Mouse (Mus musculus): ENCODE measurements at regions not wholly inside any gene's neighbourhood (a gene's known extent, or its start where the extent isn't known, plus 50 kb on each side); places are given as distances from the start of the nearest gene placed in this dataset.

GRCm38 (mm10) chr1:127152840-127153239 is 52.0 kb upstream of the Mgat5 start:
- Histone ChIP-seq H3K36me3 (no peaks in the 10 kb centered on the region), H3K27ac (no peak overlapping the region), H3K9me3 (replicated peaks) (no peaks in the 10 kb centered on the region), H3K27me3 (no peaks in the 10 kb centered on the region), H3K9ac (no peak overlapping the region), H3K4me1 (no peaks in the 10 kb centered on the region), H3K4me2 (no peak overlapping the region), H3K4me3 (replicated peaks) (no peak overlapping the region)
- WGBS: 86% methylated on average over 6 of the region's 6 CpGs
- ATAC-seq (replicated peaks; ENCODE audit: low FRiP score): no peak

- H3K9me3 ChIP-seq (replicated peaks): no peaks in the 10 kb centered on the region
- H3K4me3 ChIP-seq (replicated peaks): no peak overlapping the region
- 60% methylated on average over 4 of the region's 4 CpGs for WGBS
- no peak overlapping the region for H3K4me2 ChIP-seq
- no peaks in the 10 kb centered on the region for H3K36me3 ChIP-seq
- ATAC-seq (replicated peaks; ENCODE audit: low FRiP score): no peak
- H3K4me1 ChIP-seq: no peaks in the 10 kb centered on the region
- H3K27ac ChIP-seq: no peak overlapping the region
- no peak overlapping the region for H3K9ac ChIP-seq
- no peaks in the 10 kb centered on the region for H3K27me3 ChIP-seq
Measured at GRCm38 (mm10) chr1:127135521-127135920, 69.3 kb upstream of the Mgat5 start.

- Histone ChIP-seq H3K9ac (no peak overlapping the region), H3K4me2 (no peak overlapping the region), H3K9me3 (replicated peaks) (no peaks in the 10 kb centered on the region), H3K4me1 (no peaks in the 10 kb centered on the region), H3K36me3 (no peaks in the 10 kb centered on the region), H3K27me3 (no peaks in the 10 kb centered on the region), H3K4me3 (replicated peaks) (no peak overlapping the region), H3K27ac (no peak overlapping the region)
- 64% methylated on average over 5 of the region's 5 CpGs for WGBS
- no peak for ATAC-seq (replicated peaks; ENCODE audit: low FRiP score)
Measured at GRCm38 (mm10) chr1:127131871-127132270, 72.9 kb upstream of the Mgat5 start.

GRCm38 (mm10) chr1:127124862-127125261 is 80.0 kb upstream of the Mgat5 start:
- no peaks in the 10 kb centered on the region for H3K27me3 ChIP-seq
- no peaks in the 10 kb centered on the region for H3K4me1 ChIP-seq
- no peak overlapping the region for H3K27ac ChIP-seq
- H3K9ac ChIP-seq: no peak overlapping the region
- no peak overlapping the region for H3K4me2 ChIP-seq
- ATAC-seq (replicated peaks; ENCODE audit: low FRiP score): no peak
- WGBS: 91% methylated on average over 5 of the region's 5 CpGs
- H3K9me3 ChIP-seq (replicated peaks): no peaks in the 10 kb centered on the region
- no peaks in the 10 kb centered on the region for H3K36me3 ChIP-seq
- no peak overlapping the region for H3K4me3 ChIP-seq (replicated peaks)

- no peaks in the 10 kb centered on the region for H3K27me3 ChIP-seq
- H3K9me3 ChIP-seq (replicated peaks): 0 out of 2 replicates have a peak, but pooled peaks cover 5% of the 10 kb centered on the region
- H3K4me3 ChIP-seq (replicated peaks): no peak overlapping the region
- 71% methylated on average over 1 of the region's 1 CpGs for WGBS
- no peak overlapping the region for H3K9ac ChIP-seq
- H3K4me2 ChIP-seq: no peak overlapping the region
- no peak for ATAC-seq (replicated peaks; ENCODE audit: low FRiP score)
- no peaks in the 10 kb centered on the region for H3K4me1 ChIP-seq
- no peaks in the 10 kb centered on the region for H3K36me3 ChIP-seq
- H3K27ac ChIP-seq: no peak overlapping the region
Measured at GRCm38 (mm10) chr1:127118019-127118418, 86.8 kb upstream of the Mgat5 start.

GRCm38 (mm10) chr1:127107485-127107884 is 97.3 kb upstream of the Mgat5 start:
- Histone ChIP-seq H3K4me3 (replicated peaks) (no peak overlapping the region), H3K4me2 (no peak overlapping the region), H3K36me3 (no peaks in the 10 kb centered on the region), H3K9me3 (replicated peaks) (no peaks in the 10 kb centered on the region), H3K9ac (no peak overlapping the region), H3K4me1 (0 out of 2 replicates have a peak, but pooled peaks cover 3% of the 10 kb centered on the region), H3K27ac (no peak overlapping the region), H3K27me3 (no peaks in the 10 kb centered on the region)
- 72% methylated on average over 5 of the region's 5 CpGs for WGBS
- no peak for ATAC-seq (replicated peaks; ENCODE audit: low FRiP score)

- Histone ChIP-seq H3K9me3 (replicated peaks) (no peaks in the 10 kb centered on the region), H3K4me3 (replicated peaks) (no peak overlapping the region), H3K27ac (no peak overlapping the region), H3K27me3 (no peaks in the 10 kb centered on the region), H3K36me3 (no peaks in the 10 kb centered on the region), H3K4me2 (no peak overlapping the region), H3K9ac (no peak overlapping the region), H3K4me1 (0 out of 2 replicates have a peak, but pooled peaks cover 3% of the 10 kb centered on the region)
- no peak for ATAC-seq (replicated peaks; ENCODE audit: low FRiP score)
- WGBS: 70% methylated on average over 8 of the region's 8 CpGs
Measured at GRCm38 (mm10) chr1:127105861-127106260, 99.0 kb upstream of the Mgat5 start.

- Histone ChIP-seq H3K27ac (no peak overlapping the region), H3K27me3 (no peaks in the 10 kb centered on the region), H3K36me3 (no peaks in the 10 kb centered on the region), H3K9ac (no peak overlapping the region), H3K4me2 (no peak overlapping the region), H3K4me3 (replicated peaks) (no peak overlapping the region), H3K9me3 (replicated peaks) (no peaks in the 10 kb centered on the region), H3K4me1 (0 out of 2 replicates have a peak, but pooled peaks cover 3% of the 10 kb centered on the region)
- ATAC-seq (replicated peaks; ENCODE audit: low FRiP score): no peak
- WGBS: 37% methylated on average over 2 of the region's 2 CpGs
Measured at GRCm38 (mm10) chr1:127103664-127104063, 101.2 kb upstream of the Mgat5 start.

- Histone ChIP-seq H3K36me3 (no peaks in the 10 kb centered on the region), H3K9ac (no peak overlapping the region), H3K27ac (no peak overlapping the region), H3K9me3 (replicated peaks) (no peaks in the 10 kb centered on the region), H3K4me3 (replicated peaks) (no peak overlapping the region), H3K4me1 (no peaks in the 10 kb centered on the region), H3K27me3 (no peaks in the 10 kb centered on the region), H3K4me2 (no peak overlapping the region)
- no peak for ATAC-seq (replicated peaks; ENCODE audit: low FRiP score)
Measured at GRCm38 (mm10) chr1:127098871-127099420, 105.9 kb upstream of the Mgat5 start.

- Histone ChIP-seq H3K9ac (no peak overlapping the region), H3K27ac (no peak overlapping the region)
Measured at GRCm38 (mm10) chr1:127087616-127088015, 117.2 kb upstream of the Mgat5 start.

GRCm38 (mm10) chr1:127085988-127086387 is 118.8 kb upstream of the Mgat5 start:
- Histone ChIP-seq H3K9me3 (replicated peaks) (no peaks in the 10 kb centered on the region), H3K4me2 (no peak overlapping the region), H3K36me3 (no peaks in the 10 kb centered on the region), H3K9ac (no peak overlapping the region), H3K27ac (no peak overlapping the region), H3K27me3 (no peaks in the 10 kb centered on the region), H3K4me3 (replicated peaks) (no peak overlapping the region), H3K4me1 (no peaks in the 10 kb centered on the region)
- WGBS: 86% methylated on average over 4 of the region's 4 CpGs
- no peak for ATAC-seq (replicated peaks; ENCODE audit: low FRiP score)

More at GRCm38 (mm10) chr1:127087616-127088015, 117.2 kb upstream of the Mgat5 start:
- Histone ChIP-seq H3K36me3 (no peaks in the 10 kb centered on the region), H3K9me3 (replicated peaks) (no peaks in the 10 kb centered on the region), H3K4me1 (no peaks in the 10 kb centered on the region), H3K27me3 (no peaks in the 10 kb centered on the region), H3K4me2 (no peak overlapping the region), H3K4me3 (replicated peaks) (no peak overlapping the region)
- ATAC-seq (replicated peaks; ENCODE audit: low FRiP score): no peak

- Histone ChIP-seq H3K27ac (no peak overlapping the region), H3K4me1 (no peaks in the 10 kb centered on the region), H3K36me3 (no peaks in the 10 kb centered on the region), H3K9me3 (replicated peaks) (no peaks in the 10 kb centered on the region), H3K4me2 (no peak overlapping the region), H3K27me3 (no peaks in the 10 kb centered on the region), H3K9ac (no peak overlapping the region), H3K4me3 (replicated peaks) (no peak overlapping the region)
- ATAC-seq (replicated peaks; ENCODE audit: low FRiP score): no peak
- WGBS: 77% methylated on average over 3 of the region's 3 CpGs
Measured at GRCm38 (mm10) chr1:127083761-127084308, 121.0 kb upstream of the Mgat5 start.

GRCm38 (mm10) chr1:127079012-127079411 is 125.8 kb upstream of the Mgat5 start:
- 76% methylated on average over 4 of the region's 4 CpGs for WGBS
- ATAC-seq (replicated peaks; ENCODE audit: low FRiP score): no peak
- H3K4me3 ChIP-seq (replicated peaks): no peak overlapping the region
- no peaks in the 10 kb centered on the region for H3K9me3 ChIP-seq (replicated peaks)
- H3K9ac ChIP-seq: no peak overlapping the region
- H3K27me3 ChIP-seq: no peaks in the 10 kb centered on the region
- no peaks in the 10 kb centered on the region for H3K4me1 ChIP-seq
- no peak overlapping the region for H3K27ac ChIP-seq
- H3K4me2 ChIP-seq: no peak overlapping the region
- H3K36me3 ChIP-seq: no peaks in the 10 kb centered on the region

Measured in kidney, embryonic 15.5 days (tissue).